Mouse (Mus musculus): ENCODE data around the gene Lipc.
"Not testable (repeated sequence)": the region's sequence is repeated elsewhere in the genome, so short reads cannot be mapped to it uniquely, and the experiment has no call there.

Lipc gene

GRCm38 (mm10) chr9:70853081-70853480 lies 98.9 kb downstream of the Lipc start:
- CTCF ChIA-PET: not testable (repeated sequence)
- POLR2A ChIA-PET: interaction anchor here (0.6 to 1.5 kb wide), 8 partner anchors 9 to 307 kb away, joined by 3 to 6 read pairs (median 4); no protein-coding TSS in a partner anchor

- ChIA-PET CTCF (no interaction called here), POLR2A (interaction anchor here in 2 of 4 experiments (0.9 to 1.1 kb wide), 2 partner anchors 11 to 49 kb away, joined by 3 to 5 read pairs; no protein-coding TSS in a partner anchor)
These were observed 100.5 kb downstream of the Lipc start for GRCm38 (mm10) chr9:70851533-70851932.

- POLR2A ChIA-PET: interaction anchor here in 3 of 4 experiments (0.7 to 1.5 kb wide), 6 partner anchors 8 to 300 kb away, joined by 3 to 4 read pairs (median 3); no protein-coding TSS in a partner anchor
- CTCF ChIA-PET: interaction anchor here in 2 of 4 experiments (0.7 to 1.6 kb wide), 2 partner anchors 22 to 159 kb away, joined by 3 to 5 read pairs; no protein-coding TSS in a partner anchor
These were observed 103.8 kb downstream of the Lipc start for GRCm38 (mm10) chr9:70848135-70848770.

GRCm38 (mm10) chr9:70847627-70848051 lies 104.4 kb downstream of the Lipc start:
- CTCF ChIA-PET: interaction anchor here in 3 of 4 experiments (0.5 to 1.6 kb wide), 3 partner anchors 22 to 415 kb away, joined by 3 to 5 read pairs (median 3); no protein-coding TSS in a partner anchor
- POLR2A ChIA-PET: interaction anchor here in 2 of 4 experiments (0.7 to 1.2 kb wide), 5 partner anchors 9 to 113 kb away, joined by 3 to 5 read pairs (median 3); no protein-coding TSS in a partner anchor

- ChIA-PET POLR2A (interaction anchor here in 2 of 4 experiments (0.6 to 1.9 kb wide), 5 partner anchors 10 to 171 kb away, joined by 3 to 5 read pairs (median 4); no protein-coding TSS in a partner anchor), CTCF (interaction anchor here in 3 of 4 experiments (0.6 to 1.4 kb wide), 7 partner anchors 10 to 167 kb away, joined by 3 to 8 read pairs (median 3); no protein-coding TSS in a partner anchor)
These were observed 108.8 kb downstream of the Lipc start for GRCm38 (mm10) chr9:70843270-70843669.

GRCm38 (mm10) chr9:70842300-70842941 lies 109.6 kb downstream of the Lipc start:
- ChIA-PET CTCF (interaction anchor here in 3 of 4 experiments (0.6 to 1.4 kb wide), 9 partner anchors 9 to 702 kb away, joined by 3 to 8 read pairs (median 3); no protein-coding TSS in a partner anchor), POLR2A (interaction anchor here in 3 of 4 experiments (0.5 to 1.9 kb wide), 9 partner anchors 10 to 668 kb away, joined by 3 to 13 read pairs (median 3); no protein-coding TSS in a partner anchor)

GRCm38 (mm10) chr9:70841426-70842215 lies 110.4 kb downstream of the Lipc start:
- POLR2A ChIA-PET: interaction anchor here in 2 of 4 experiments (0.6 to 1.9 kb wide), 4 partner anchors 9 to 667 kb away, joined by 3 to 4 read pairs (median 4); no protein-coding TSS in a partner anchor
- CTCF ChIA-PET: interaction anchor here in 1 of 4 experiments (0.6 to 1.2 kb wide), 2 partner anchors 347 to 701 kb away, joined by 3 read pairs; no protein-coding TSS in a partner anchor

- ChIA-PET POLR2A (interaction anchor here in 2 of 4 experiments (0.7 to 1.6 kb wide), 2 partner anchors 8 to 337 kb away, joined by 3 to 4 read pairs; partner anchors contain the start of gene Rnf111 (in 1 of the 2)), CTCF (interaction anchor here in 1 of 4 experiments (0.7 kb wide), 1 partner anchor 29 kb away, joined by 4 read pairs; no protein-coding TSS in a partner anchor)
These were observed 111.1 kb downstream of the Lipc start for GRCm38 (mm10) chr9:70840861-70841341.

- POLR2A ChIA-PET: interaction anchor here in 1 of 4 experiments (0.6 kb wide), 1 partner anchor 323 kb away, joined by 6 read pairs; no protein-coding TSS in a partner anchor
These were observed 113.7 kb downstream of the Lipc start for GRCm38 (mm10) chr9:70838132-70838911.

GRCm38 (mm10) chr9:70834730-70835154 lies 117.3 kb downstream of the Lipc start:
- ChIA-PET CTCF (interaction anchor here in 1 of 4 experiments (0.6 kb wide), 1 partner anchor 39 kb away, joined by 3 read pairs; no protein-coding TSS in a partner anchor), POLR2A (interaction anchor here in 2 of 4 experiments (0.6 to 1.5 kb wide), 9 partner anchors 12 to 25 kb away, joined by 3 to 8 read pairs (median 3); no protein-coding TSS in a partner anchor)

More at GRCm38 (mm10) chr9:70838132-70838911, 113.7 kb downstream of the Lipc start:
- CTCF ChIA-PET: interaction anchor here in 1 of 4 experiments (0.8 kb wide), 1 partner anchor 162 kb away, joined by 3 read pairs; no protein-coding TSS in a partner anchor

GRCm38 (mm10) chr9:70834217-70834616 lies 117.8 kb downstream of the Lipc start:
- POLR2A ChIA-PET: interaction anchor here in 2 of 4 experiments (0.6 to 1.5 kb wide), 9 partner anchors 11 to 26 kb away, joined by 3 to 8 read pairs (median 3); no protein-coding TSS in a partner anchor
- CTCF ChIA-PET: no interaction called here

GRCm38 (mm10) chr9:70833111-70833908 lies 118.7 kb downstream of the Lipc start:
- POLR2A ChIA-PET: interaction anchor here (0.6 to 1.7 kb wide), 5 partner anchors 9 to 1154 kb away, joined by 3 to 5 read pairs (median 4); no protein-coding TSS in a partner anchor
- CTCF ChIA-PET: interaction anchor here in 1 of 4 experiments (0.8 kb wide), 1 partner anchor 10 kb away, joined by 4 read pairs; no protein-coding TSS in a partner anchor

GRCm38 (mm10) chr9:70832231-70832630 lies 119.8 kb downstream of the Lipc start:
- ChIA-PET CTCF (no interaction called here), POLR2A (interaction anchor here in 2 of 4 experiments (1.5 to 1.7 kb wide), 2 partner anchors 10 to 11 kb away, joined by 4 to 5 read pairs; no protein-coding TSS in a partner anchor)

- POLR2A ChIA-PET: no interaction called here
- CTCF ChIA-PET: no interaction called here
These were observed 121.0 kb downstream of the Lipc start for GRCm38 (mm10) chr9:70830844-70831529.

GRCm38 (mm10) chr9:70829784-70830488 lies 122.1 kb downstream of the Lipc start:
- CTCF ChIA-PET: no interaction called here
- POLR2A ChIA-PET: interaction anchor here in 1 of 4 experiments (0.6 to 0.8 kb wide), 2 partner anchors 19 to 52 kb away, joined by 3 to 4 read pairs; no protein-coding TSS in a partner anchor

Measured in embryonic stem cell, embryonic (primary cell).